Mouse (Mus musculus) myocyte (in vitro differentiated cells): ENCODE results near the gene Ccl28.
"Not testable (repeated sequence)": the region's sequence is repeated elsewhere in the genome, so short reads cannot be mapped to it uniquely, and the experiment has no call there.

Experiments
- MYOD1 ChIP-seq, 3 experiments: IDR thresholded peaks; one replicate each; pipeline ENCODE4 v1.6.1; 2011; ENCODE audit warnings: control low read depth in 2 of 3, low read depth in 2 of 3, mild to moderate bottlenecking in 2 of 3, moderate library complexity in 1 of 3; ENCODE audit not compliant: insufficient read length in 2 of 3, control insufficient read depth in 1 of 3
- POLR2A ChIP-seq: IDR thresholded peaks from one replicate; pipeline ENCODE4 v1.6.1; 2011; ENCODE audit warnings: low read depth, mild to moderate bottlenecking, control low read depth, moderate library complexity; ENCODE audit not compliant: insufficient read length
- POLR2AphosphoS2 ChIP-seq: IDR thresholded peaks from one replicate; pipeline ENCODE4 v1.6.1; 2011; ENCODE audit warnings: low read depth, control low read depth; ENCODE audit not compliant: insufficient read length
- TCF12 ChIP-seq: IDR thresholded peaks from one replicate; pipeline ENCODE4 v1.6.1; 2011; ENCODE audit warnings: mild to moderate bottlenecking, control low read depth; ENCODE audit not compliant: poor library complexity, insufficient read depth, severe bottlenecking
- USF1 ChIP-seq: IDR thresholded peaks from one replicate; pipeline ENCODE4 v1.6.1; 2011; ENCODE audit warnings: low read depth, mild to moderate bottlenecking, control low read depth, moderate library complexity

DNA sequence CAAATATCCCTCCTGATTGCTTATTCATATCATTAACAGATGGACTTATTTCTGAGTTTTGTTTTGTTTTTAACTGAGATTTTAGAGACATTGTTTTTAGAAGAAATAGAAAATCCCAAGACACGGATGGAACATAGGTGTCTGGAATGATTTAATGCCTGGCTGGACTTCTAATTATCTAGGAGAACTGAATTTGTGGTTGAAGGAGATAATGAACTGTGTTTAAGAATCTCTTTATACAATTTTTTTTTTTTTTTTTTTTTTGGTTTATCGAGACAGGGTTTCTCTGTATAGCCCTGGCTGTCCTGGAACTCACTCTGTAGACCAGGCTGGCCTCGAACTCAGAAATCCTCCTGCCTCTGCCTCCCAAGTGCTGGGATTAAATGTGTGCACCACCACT lies 68.3 kb downstream of the Ccl28 start:
- TF ChIP-seq POLR2A; USF1; MYOD1 (IDR thresholded peaks at IDR 0.05; ENCODE audit: control insufficient read depth in 1 of 3, insufficient read length in 2 of 3, low read depth in 2 of 3); TCF12; POLR2AphosphoS2: not testable (repeated sequence)
